Mouse (Mus musculus): ENCODE data around the gene Olfr156. TPM values are rescaled to one million over a fixed set of nuclear protein-coding genes. Genes with fewer than 3 reads are reported as not detected.

Gene Olfr156
- polyA plus RNA-seq, 1 experiment from 2014 or later, result not detected

- Histone ChIP-seq H3K9me3 (ENCODE audit: control insufficient read depth, low read length) (no peaks in the 10 kb centered on the region), H3K36me3 (ENCODE audit: control insufficient read depth, insufficient read depth, low read length) (no peaks in the 10 kb centered on the region), H3K27ac (ENCODE audit: low read depth, low read length) (no peak overlapping the region), H3K4me3 (ENCODE audit: low read depth, low read length) (no peak overlapping the region), H3K4me1 (ENCODE audit: control insufficient read depth, insufficient read depth, low read length) (no peaks in the 10 kb centered on the region), H3K4me2 (no peak overlapping the region), H3K27me3 (ENCODE audit: control insufficient read depth, insufficient read depth, low read length) (no peaks in the 10 kb centered on the region), H3K9ac (ENCODE audit: low read length) (no peak overlapping the region)
- WGBS, result 72% methylated on average over 6 of the region's 6 CpGs
- ATAC-seq (ENCODE audit: low FRiP score), result no peak
- no peak for DNase-seq (ENCODE audit: low spot score, missing footprints)
These were observed 52.1 kb downstream of the Olfr156 start for GRCm38 (mm10) chr4:43771626-43772025.

- Histone ChIP-seq H3K4me2 (no peak within 1 kb of the TSS), H3K27ac (ENCODE audit: low read depth, low read length) (no peak within 1 kb of the TSS), H3K9ac (ENCODE audit: low read length) (no peak within 1 kb of the TSS), H3K27me3 (ENCODE audit: control insufficient read depth, insufficient read depth, low read length) (no peaks in the 10 kb centered on the region), H3K9me3 (ENCODE audit: control insufficient read depth, low read length) (no peaks in the 10 kb centered on the region), H3K4me3 (ENCODE audit: low read depth, low read length) (no peak within 1 kb of the TSS), H3K4me1 (ENCODE audit: control insufficient read depth, insufficient read depth, low read length) (no peaks in the 10 kb centered on the region), H3K36me3 (ENCODE audit: control insufficient read depth, insufficient read depth, low read length) (no peaks in the 10 kb centered on the region)
- DNase-seq (ENCODE audit: low spot score, missing footprints) (no peak), ATAC-seq (ENCODE audit: low FRiP score) (no peak)
- 85% methylated on average over 6 of the region's 6 CpGs for WGBS
These were observed 52.8 kb downstream of the Olfr156 start, which contains the start of gene Olfr159 for GRCm38 (mm10) chr4:43770909-43771308. Gene Olfr159 (minus strand): TSS chr4:43771009.

Other genes with a start within 250 kb of the Olfr156 start
- 22.0 and 25.2 TPM in 2 replicates for gene Rgp1, start 245.2 kb downstream of the Olfr156 start, polyA plus RNA-seq (2014; fragmentation: Nextera tagmentation; extraction: Ambion mirVana)
- gene Gba2, start 245.0 kb downstream of the Olfr156 start, polyA plus RNA-seq (2014; fragmentation: Nextera tagmentation; extraction: Ambion mirVana), result 24.5 and 26.1 TPM in 2 replicates
- gene Msmp, start 239.4 kb downstream of the Olfr156 start, polyA plus RNA-seq (2014; fragmentation: Nextera tagmentation; extraction: Ambion mirVana), result 0.63 TPM in 1 of 2 replicates, not detected in the other
- 14.0 and 15.5 TPM in 2 replicates for gene Npr2, start 192.0 kb downstream of the Olfr156 start, polyA plus RNA-seq (2014; fragmentation: Nextera tagmentation; extraction: Ambion mirVana)
- 2.9 and 3.4 TPM in 2 replicates for gene Spag8, start 170.3 kb downstream of the Olfr156 start, polyA plus RNA-seq (2014; fragmentation: Nextera tagmentation; extraction: Ambion mirVana)
- gene Hint2, start 167.4 kb downstream of the Olfr156 start, polyA plus RNA-seq (2014; fragmentation: Nextera tagmentation; extraction: Ambion mirVana), result 70.0 and 72.9 TPM in 2 replicates
- gene Tmem8b, start 154.9 kb downstream of the Olfr156 start, polyA plus RNA-seq (2014; fragmentation: Nextera tagmentation; extraction: Ambion mirVana), result 4.4 and 4.5 TPM in 2 replicates
- 2.4 and 2.5 TPM in 2 replicates for gene Fam221b, start 154.8 kb downstream of the Olfr156 start, polyA plus RNA-seq (2014; fragmentation: Nextera tagmentation; extraction: Ambion mirVana)
- gene Olfr70, start 123.1 kb downstream of the Olfr156 start, polyA plus RNA-seq (2014; fragmentation: Nextera tagmentation; extraction: Ambion mirVana), result not detected in 2 replicates
- gene Olfr71, start 113.6 kb downstream of the Olfr156 start, polyA plus RNA-seq (2014; fragmentation: Nextera tagmentation; extraction: Ambion mirVana), result not detected in 2 replicates
- 0.11 and 0.25 TPM in 2 replicates for gene Hrct1, start 96.7 kb downstream of the Olfr156 start, polyA plus RNA-seq (2014; fragmentation: Nextera tagmentation; extraction: Ambion mirVana)
- 0.04 TPM in 1 of 2 replicates, not detected in the other for gene Spaar, start 93.9 kb downstream of the Olfr156 start, polyA plus RNA-seq (2014; fragmentation: Nextera tagmentation; extraction: Ambion mirVana)
- gene Olfr159, start 52.9 kb downstream of the Olfr156 start, polyA plus RNA-seq (2014; fragmentation: Nextera tagmentation; extraction: Ambion mirVana), result not detected in 2 replicates
- not detected in 2 replicates for gene Olfr157, start 16.3 kb upstream of the Olfr156 start, polyA plus RNA-seq (2014; fragmentation: Nextera tagmentation; extraction: Ambion mirVana)
- not detected in 2 replicates for gene Olfr155, start 27.7 kb upstream of the Olfr156 start, polyA plus RNA-seq (2014; fragmentation: Nextera tagmentation; extraction: Ambion mirVana)
- gene Reck, start 51.6 kb upstream of the Olfr156 start, polyA plus RNA-seq (2014; fragmentation: Nextera tagmentation; extraction: Ambion mirVana), result 11.9 and 13.6 TPM in 2 replicates
- 82.7 and 89.5 TPM in 2 replicates for gene Glipr2, start 133.5 kb upstream of the Olfr156 start, polyA plus RNA-seq (2014; fragmentation: Nextera tagmentation; extraction: Ambion mirVana)
- not detected in 2 replicates for gene Ccin, start 159.6 kb upstream of the Olfr156 start, polyA plus RNA-seq (2014; fragmentation: Nextera tagmentation; extraction: Ambion mirVana)
- 226 and 236 TPM in 2 replicates for gene Clta, start 180.6 kb upstream of the Olfr156 start, polyA plus RNA-seq (2014; fragmentation: Nextera tagmentation; extraction: Ambion mirVana)

Data from midbrain, embryonic 11.5 days (tissue).